Mouse (Mus musculus) adrenal gland, postnatal 14 days (tissue): ENCODE results near the gene Vmn1r74. TPM values are rescaled to one million over a fixed set of nuclear protein-coding genes. Genes with fewer than 3 reads are reported as not detected.
"Not testable (repeated sequence)": the region's sequence is repeated elsewhere in the genome, so short reads cannot be mapped to it uniquely, and the experiment has no call there.

Experiments
- DNase-seq: peaks from one replicate; pipeline ENCODE4 v3.0.0; 2021; ENCODE audit warnings: mixed read lengths
- long read RNA-seq, 2 experiments: library from polyadenylated mRNA; stranded (forward); transcript quantifications; one replicate each; pipeline ENCODE4 v2.0.0; 2021
- total RNA-seq: library from RNA; stranded (reverse); gene quantifications from 2 replicates; pipeline ENCODE4 v1.2.3, GENCODE M21; 2021

The Vmn1r74 gene
- not detected in 2 replicates for total RNA-seq
- long read RNA-seq, experiment 1 = 0 reads
- long read RNA-seq, experiment 2 = 0 reads

DNA sequence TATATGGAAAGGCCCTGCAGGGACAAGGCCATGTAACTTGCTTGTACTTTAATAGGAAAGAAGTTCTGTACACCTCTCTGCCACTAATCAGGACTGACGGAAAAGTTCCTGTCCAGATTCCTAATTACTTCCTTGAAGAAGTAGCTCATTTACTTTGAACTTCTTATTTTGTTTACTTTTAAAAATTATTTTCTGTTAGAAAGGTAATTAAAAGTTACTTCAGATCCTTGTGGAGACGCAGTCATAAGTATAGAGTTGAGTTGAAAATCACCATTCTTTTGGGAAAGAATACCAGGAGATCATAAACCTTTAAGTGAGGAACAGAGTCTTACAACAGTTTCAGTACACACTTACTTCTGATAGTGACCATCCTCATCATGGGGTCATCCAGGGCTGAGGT is at the start of gene Vmn1r74:
TSS of gene Vmn1r74 (plus strand) at position 301 of the 400 bp plus-strand sequence.
- no peak for DNase-seq

DNA sequence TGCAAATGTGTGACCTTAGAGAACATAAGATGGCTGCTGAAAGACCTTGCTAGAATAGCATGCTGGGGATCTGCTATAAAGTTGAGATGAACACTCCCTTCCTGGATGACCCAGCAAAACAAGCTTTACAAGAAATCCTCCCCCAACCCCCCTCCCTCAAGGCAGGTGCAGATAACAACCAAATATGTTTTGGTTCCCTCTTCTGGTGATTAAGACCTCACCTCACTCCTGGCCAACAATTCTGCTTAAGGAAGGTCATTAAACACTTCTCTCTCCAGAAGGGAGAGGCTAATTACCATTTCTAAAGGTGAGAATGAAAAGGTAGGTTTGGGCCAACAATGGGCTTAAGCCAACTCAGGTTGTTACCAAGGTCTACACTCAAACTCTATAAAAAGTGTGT is 20.0 kb upstream of the Vmn1r74 start:
- no peak for DNase-seq

DNA sequence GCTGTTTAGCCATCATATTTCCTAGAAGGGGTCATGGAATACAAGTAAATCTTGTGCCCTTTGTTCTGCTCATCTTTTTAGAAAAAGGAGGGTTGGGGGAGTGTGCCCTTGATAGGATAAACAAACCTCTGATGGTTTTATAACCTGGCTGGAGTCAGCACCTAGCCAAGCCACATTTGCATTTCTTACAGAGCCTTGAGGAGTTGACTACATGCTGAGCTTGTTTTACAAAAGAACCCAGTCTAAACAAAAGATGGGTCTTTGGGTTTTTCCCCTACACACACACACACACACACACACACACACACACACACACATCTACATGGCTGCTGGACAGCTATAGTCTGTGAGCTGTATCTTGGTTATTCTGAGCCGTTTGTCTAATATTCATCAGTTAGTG is 11.6 kb upstream of the Vmn1r74 start:
- DNase-seq = no peak

DNA sequence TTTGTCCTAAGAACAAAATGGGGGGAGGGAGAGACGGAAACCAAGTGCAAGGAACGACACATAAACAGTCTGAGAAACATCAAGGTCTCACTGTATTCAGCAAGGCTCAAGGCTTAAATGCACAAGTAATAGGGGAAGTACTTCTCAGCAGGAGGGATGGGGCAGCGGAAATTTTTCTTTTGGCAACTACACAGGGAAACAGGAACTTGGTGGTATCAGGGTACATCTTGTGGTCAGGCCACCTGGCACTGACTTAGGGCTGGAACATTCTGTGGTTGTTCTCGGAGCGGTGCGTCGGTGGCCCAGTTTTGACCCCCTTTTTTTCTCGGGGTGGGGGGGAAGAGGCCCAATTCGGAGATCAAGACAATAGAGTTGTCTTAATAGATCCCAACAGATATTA is 10.5 kb upstream of the Vmn1r74 start:
- DNase-seq = not testable (repeated sequence)

DNA sequence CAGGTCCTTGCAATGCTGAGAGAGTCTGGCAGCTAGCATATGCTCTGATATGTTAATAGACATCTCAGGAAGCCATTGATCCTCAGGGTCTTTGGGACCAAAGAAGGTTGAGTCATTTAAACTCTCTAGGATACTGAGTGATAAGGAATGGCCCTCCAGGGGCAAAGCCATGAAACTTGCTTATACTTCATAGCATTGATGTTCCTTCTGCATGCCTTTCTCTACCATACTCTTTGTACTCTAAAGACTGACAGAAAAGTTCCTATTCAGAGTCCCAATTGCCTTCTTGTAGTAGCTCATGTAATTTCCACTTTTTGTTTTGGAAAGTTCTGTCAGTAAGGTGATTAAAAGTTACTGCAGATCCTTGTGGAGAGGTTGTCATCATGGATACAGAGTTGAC is 40.5 kb downstream of the Vmn1r74 start, which contains the start of gene Vmn1r75:
TSS of gene Vmn1r75 (plus strand) at position 301 of the 400 bp plus-strand sequence.
- DNase-seq = no peak

Other genes starting within 250 kb of the Vmn1r74 start
- gene Zscan4-ps3, start 224.7 kb upstream of the Vmn1r74 start, total RNA-seq = not detected in 2 replicates
- not detected in 2 replicates for gene Vmn1r72, start 153.8 kb upstream of the Vmn1r74 start, total RNA-seq
- not detected in 2 replicates for gene Vmn1r73, start 103.7 kb upstream of the Vmn1r74 start, total RNA-seq
- not detected in 2 replicates for gene Vmn1r75, start 40.6 kb downstream of the Vmn1r74 start, total RNA-seq
- not detected in 2 replicates for gene Vmn1r76, start 104.2 kb downstream of the Vmn1r74 start, total RNA-seq
- gene Vmn1r77, start 202.8 kb downstream of the Vmn1r74 start, total RNA-seq = not detected in 2 replicates